Mouse (Mus musculus): Measurements from ENCODE around the gene Setd1a. TPM values are rescaled to one million over a fixed set of nuclear protein-coding genes. Genes with fewer than 3 reads are reported as not detected.

Gene Setd1a
- total RNA-seq, 2 experiments from 2014 or later = 30.3 to 40.4 TPM

- DNase-seq (ENCODE audit: low spot score in 2 of 2) = no peak
Observed at GRCm38 (mm10) chr7:127799211-127799610, 22.7 kb downstream of the Setd1a start.

GRCm38 (mm10) chr7:127799738-127800137 lies 23.3 kb downstream of the Setd1a start:
- DNase-seq (ENCODE audit: low spot score in 2 of 2) = no peak

GRCm38 (mm10) chr7:127800435-127801009 lies 24.1 kb downstream of the Setd1a start, which contains the start of gene Hsd3b7:
Gene Hsd3b7 (plus strand): TSS chr7:127800604.
- peak; percentile 92 to 96 for DNase-seq (ENCODE audit: low spot score in 2 of 2)

- no peak for DNase-seq (ENCODE audit: low spot score in 2 of 2)
Observed at GRCm38 (mm10) chr7:127801010-127801621, 24.6 kb downstream of the Setd1a start.

GRCm38 (mm10) chr7:127802313-127802712 lies 25.8 kb downstream of the Setd1a start:
- DNase-seq (ENCODE audit: low spot score in 2 of 2) = no peak

GRCm38 (mm10) chr7:127808821-127809220 lies 32.4 kb downstream of the Setd1a start:
- DNase-seq (ENCODE audit: low spot score in 2 of 2) = no peak

GRCm38 (mm10) chr7:127809846-127810245 lies 33.4 kb downstream of the Setd1a start:
- DNase-seq (ENCODE audit: low spot score in 2 of 2) = no peak

GRCm38 (mm10) chr7:127810650-127811049 lies 34.2 kb downstream of the Setd1a start:
- no peak for DNase-seq (ENCODE audit: low spot score in 2 of 2)

- DNase-seq (ENCODE audit: low spot score in 2 of 2) = no peak
Observed at GRCm38 (mm10) chr7:127811240-127811639, 34.8 kb downstream of the Setd1a start.

- DNase-seq (ENCODE audit: low spot score in 2 of 2) = no peak
Observed at GRCm38 (mm10) chr7:127812292-127812691, 35.8 kb downstream of the Setd1a start.

GRCm38 (mm10) chr7:127813821-127814220 lies 37.4 kb downstream of the Setd1a start:
- DNase-seq (ENCODE audit: low spot score in 2 of 2) = no peak

GRCm38 (mm10) chr7:127814241-127814921 lies 37.9 kb downstream of the Setd1a start:
- DNase-seq (ENCODE audit: low spot score in 2 of 2) = peak in 1 of 2 experiments; percentile 61

GRCm38 (mm10) chr7:127815116-127815665 lies 38.7 kb downstream of the Setd1a start:
- no peak for DNase-seq (ENCODE audit: low spot score in 2 of 2)

- no peak for DNase-seq (ENCODE audit: low spot score in 2 of 2)
Observed at GRCm38 (mm10) chr7:127815954-127816821, 39.7 kb downstream of the Setd1a start.

- no peak for DNase-seq (ENCODE audit: low spot score in 2 of 2)
Observed at GRCm38 (mm10) chr7:127817053-127817452, 40.6 kb downstream of the Setd1a start.

- no peak for DNase-seq (ENCODE audit: low spot score in 2 of 2)
Observed at GRCm38 (mm10) chr7:127817776-127818175, 41.3 kb downstream of the Setd1a start.

- DNase-seq (ENCODE audit: low spot score in 2 of 2) = no peak
Observed at GRCm38 (mm10) chr7:127820836-127821509, 44.5 kb downstream of the Setd1a start.

GRCm38 (mm10) chr7:127822494-127822893 lies 46.0 kb downstream of the Setd1a start:
- no peak for DNase-seq (ENCODE audit: low spot score in 2 of 2)

- DNase-seq (ENCODE audit: low spot score in 2 of 2) = no peak
Observed at GRCm38 (mm10) chr7:127823236-127824171, 47.0 kb downstream of the Setd1a start.
